Mouse (Mus musculus): ENCODE results near the gene Mob3a.
"Not testable (repeated sequence)": the region's sequence is repeated elsewhere in the genome, so short reads cannot be mapped to it uniquely, and the experiment has no call there.

Gene Mob3a

DNA sequence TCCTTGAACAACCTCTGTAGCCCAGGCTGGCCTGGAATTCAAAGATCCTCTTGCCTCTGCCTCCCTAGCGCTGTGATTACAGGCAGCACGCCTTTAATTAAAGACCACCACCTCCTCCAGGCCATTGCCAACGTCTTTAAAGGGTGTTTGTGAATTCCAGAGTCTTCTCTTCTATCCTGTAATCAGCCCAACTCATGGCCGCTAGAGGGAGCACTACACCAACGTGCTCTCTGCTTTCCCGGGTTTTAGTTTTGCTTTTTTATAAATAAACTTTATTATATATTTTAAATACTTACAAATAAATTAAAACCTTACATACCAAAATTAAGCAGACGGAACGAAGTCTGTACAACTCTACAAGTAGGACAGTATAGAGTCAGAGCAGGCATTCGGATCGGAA is 42.6 kb downstream of the Mob3a start:
- DNase-seq: peak; percentile 80

DNA sequence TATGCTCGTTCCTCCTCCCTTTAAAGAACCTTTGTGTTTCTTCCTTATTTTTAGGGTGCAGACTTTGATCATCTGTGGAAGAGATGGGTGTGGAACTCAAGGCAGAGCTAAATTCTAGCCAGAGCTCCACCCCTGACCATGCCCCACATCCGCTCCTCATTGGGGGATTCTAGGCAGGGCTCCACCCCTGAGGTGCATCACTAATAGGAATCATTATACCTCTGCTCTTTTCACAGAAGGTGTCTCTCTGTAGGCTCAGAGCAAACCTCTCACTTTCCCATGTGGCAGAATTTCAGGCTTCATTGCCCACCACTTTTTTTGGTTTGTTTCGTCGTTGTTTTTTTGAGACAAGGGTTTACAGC is 43.0 kb downstream of the Mob3a start:
- no peak for DNase-seq

DNA sequence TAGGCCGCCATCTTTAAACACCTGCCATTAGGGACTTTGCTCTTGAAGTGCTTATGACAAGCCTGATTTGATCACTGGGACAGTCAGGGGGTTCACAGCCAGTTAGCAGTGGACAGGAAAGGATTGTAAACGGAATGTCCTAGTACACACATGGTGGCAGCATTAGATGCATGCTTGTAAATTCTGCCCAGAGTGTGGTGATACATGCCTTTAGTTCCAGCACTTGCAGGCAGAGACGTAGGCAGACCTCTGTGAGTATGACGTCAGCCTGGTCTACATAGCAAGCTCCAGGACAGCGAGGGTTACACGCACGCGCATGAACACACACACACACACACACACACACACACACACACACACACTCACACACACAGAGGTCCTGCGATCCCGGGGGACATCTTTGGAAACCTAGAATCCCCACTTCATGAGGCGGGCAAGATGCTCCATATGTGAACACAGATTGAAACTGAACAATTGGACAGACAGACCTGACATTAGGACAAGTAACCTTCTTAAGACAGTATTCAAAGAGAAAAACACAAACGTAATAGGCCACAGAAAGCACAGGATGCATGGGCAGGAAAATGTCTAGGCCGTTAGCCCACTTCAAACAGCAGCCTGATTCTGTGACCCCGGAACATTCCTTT is 43.5 kb downstream of the Mob3a start:
- no peak for DNase-seq

DNA sequence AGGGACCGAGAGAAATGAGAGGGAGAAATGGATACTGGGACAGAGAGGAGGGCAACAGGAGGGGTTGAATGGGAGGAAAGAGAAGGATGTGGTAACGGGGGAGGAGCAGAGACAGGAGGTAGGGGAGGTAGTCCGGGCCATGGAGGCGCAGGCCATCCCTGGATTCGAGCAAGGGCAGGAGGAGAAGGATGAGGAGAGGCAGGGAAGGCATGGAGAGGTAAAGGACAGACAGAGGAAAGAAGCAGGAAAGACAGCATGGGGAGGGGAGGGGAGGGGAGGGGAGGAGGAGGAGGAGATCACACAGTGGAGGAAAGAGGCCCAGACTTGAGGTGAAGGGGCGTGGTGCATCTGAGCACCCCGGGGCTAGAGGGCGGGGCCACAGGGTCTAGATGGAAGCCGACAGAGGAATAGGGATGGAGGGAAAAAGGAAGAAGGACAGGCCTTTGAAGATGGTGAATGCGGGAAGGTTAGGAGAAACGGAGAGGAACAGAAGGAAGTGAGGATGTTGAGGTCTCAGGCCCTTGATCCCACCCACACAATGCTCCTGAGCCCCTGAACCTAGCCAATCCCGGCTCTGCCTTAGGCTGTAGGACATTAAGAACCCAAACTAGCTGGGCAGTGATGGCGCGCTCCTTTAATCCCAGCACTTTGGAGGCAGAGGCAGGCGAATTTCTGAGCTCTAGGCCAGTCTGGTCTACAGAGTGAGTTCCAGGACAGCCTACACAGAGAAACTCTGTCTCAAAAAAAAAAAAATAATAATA is 44.7 kb downstream of the Mob3a start, which contains the start of gene Btbd2:
Gene Btbd2, minus strand, starts transcription at position 209 of the 761 bp plus-strand sequence.
- DNase-seq: no peak

DNA sequence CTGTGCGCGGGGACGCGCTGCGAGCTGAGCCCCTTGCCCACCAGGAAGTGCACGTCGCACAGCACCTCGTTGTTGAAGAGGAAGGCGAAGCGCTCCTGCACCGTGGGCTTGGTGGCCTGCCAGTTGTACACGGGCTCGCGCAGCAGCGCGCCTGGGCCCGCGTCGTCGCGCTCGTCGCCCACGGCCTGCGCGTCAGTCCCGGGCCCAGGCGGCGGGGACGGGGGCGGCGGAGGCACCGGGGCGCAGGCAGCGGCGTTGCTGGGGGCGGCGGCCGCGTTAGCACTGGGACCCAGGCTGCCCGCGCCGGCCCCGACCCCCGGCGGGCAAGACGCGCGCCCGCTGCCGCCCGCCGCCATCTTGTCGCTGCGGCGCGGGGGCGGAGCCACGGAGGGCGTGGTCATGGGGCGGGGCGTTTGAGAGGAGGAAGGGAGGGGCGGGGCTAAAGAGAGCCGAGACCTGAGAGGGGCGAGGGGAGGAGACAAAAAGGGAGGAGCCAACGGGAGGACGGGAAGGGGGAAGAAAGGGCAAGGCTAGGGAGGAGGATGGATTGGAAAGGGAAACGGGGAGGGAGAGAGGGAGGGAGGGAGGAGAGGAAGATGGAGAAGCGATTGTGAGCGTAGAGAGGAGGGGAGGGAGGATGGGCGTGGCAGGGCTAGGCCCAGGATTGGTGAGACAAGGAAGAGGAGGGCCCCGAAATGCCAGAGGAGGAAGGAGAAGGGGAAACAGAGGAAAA is 45.5 kb downstream of the Mob3a start:
- DNase-seq: peak; percentile 99

DNA sequence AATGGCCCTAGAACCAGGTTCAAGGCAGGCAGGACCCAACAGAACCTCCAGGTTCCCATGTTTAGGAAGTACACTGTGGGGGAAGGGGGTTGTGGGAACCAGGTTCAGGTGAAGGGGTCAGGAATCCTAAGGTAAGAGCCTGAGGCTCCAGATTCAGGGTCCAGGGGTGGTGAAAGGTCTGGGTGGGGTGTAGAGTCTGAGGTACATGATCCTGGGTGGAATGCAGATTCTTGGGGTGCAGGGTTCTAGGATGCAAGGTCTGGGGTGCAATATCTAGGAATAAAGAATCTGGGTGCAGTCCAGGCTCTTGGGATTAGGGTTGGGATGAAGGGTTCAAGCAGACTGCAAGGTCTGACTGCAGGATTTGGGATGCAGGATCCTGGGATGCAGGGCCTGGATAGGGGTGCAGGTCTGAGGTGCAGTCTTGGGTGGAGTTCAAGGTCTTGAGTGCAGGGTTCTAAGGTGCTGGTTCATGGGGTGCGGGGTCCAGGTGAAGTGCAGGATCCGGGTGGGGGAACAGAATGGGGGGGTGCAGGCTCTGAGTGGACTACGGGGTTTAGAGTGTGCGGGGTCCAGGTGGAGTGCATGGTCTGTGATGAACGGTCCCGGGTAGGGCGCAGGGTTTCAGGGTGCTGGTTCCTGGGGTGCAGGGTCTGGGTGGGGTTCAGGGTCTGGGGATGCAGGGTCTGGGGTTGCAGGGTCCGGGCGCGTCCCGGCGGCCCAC is 46.2 kb downstream of the Mob3a start:
- DNase-seq: no peak

DNA sequence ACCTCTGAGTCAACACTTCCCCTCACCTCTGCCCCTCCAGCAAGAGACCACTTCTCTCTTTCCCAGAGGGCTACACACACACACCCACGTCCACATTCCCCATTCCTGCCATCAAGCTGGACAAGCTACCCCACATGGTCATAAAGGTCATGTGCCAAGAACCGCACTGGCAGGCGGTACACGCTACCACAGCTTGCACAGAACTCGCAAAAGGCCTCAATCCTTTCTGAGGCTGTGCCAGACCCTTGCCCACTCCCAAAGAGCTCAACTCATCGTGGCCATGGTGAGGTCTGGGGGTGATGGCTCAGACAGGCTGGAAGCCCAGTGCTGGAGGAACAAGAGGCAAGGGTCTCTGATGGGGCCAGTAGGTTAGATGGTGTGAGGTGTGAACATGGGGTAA is 46.9 kb downstream of the Mob3a start:
- DNase-seq: no peak

DNA sequence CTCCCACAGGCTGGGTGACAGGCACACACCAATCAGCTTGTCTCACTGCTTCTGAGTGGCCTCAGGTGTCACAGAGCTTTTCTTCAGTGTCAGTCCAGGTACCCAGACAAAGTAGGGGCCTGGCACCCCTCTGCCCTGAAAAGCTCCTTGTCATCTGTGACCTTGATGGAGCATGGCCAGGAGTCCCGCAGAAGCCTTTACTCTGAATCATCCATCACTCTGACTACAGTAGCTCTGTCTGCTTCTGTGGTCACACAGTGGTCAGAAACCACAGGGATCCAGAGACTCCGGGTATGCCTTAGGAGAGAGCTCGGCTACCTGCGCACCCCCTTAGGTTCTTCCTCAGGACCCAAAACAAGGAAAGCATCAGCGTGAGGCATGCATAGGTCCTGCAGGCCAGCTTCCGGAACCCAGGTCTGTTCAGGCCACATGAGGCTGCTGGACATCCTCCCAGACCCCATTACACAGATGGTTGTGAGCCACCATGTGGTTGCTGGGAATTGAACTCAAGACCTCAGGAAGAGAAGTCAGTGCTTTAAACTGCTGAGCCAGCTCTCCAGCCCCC is 48.5 kb downstream of the Mob3a start:
- no peak for DNase-seq

DNA sequence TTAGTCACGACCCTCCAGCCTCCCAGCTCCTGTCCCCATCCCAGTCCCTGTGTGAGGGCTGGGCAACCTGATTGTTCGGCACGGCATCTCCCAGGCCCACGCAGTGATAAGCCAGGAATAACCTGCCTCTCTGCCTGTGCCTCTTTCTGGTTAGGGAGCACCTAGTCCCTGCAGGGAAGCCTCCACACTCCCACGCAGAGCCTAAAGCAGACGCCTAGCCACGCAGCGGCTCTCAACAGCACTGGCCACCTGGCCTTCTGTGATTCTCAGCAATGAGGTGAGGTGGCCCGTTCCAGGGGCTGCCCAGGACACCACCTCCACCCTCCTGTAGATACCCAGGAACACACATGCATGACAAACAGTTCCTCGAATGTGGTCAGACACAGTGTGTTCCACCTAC is 51.4 kb downstream of the Mob3a start:
- DNase-seq: no peak

DNA sequence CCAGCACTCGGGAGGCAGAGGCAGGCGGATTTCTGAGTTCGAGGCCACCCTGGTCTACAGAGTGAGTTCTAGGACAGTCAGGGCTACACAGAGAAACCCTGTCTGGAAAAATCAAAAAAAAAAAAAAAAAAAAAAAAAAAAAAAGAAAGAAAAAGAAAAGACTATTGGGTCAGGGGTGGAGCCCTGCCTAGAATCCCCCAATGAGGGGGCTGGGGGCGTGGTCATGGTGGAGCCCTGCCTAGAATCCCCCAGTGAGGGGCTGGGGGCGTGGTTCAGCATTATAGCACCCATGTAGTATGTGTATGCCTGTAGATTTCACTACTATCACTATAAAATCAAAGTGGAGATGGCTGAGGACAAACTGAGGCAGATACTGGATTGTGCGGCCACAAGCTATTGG is 51.9 kb downstream of the Mob3a start:
- DNase-seq: not testable (repeated sequence)

DNA sequence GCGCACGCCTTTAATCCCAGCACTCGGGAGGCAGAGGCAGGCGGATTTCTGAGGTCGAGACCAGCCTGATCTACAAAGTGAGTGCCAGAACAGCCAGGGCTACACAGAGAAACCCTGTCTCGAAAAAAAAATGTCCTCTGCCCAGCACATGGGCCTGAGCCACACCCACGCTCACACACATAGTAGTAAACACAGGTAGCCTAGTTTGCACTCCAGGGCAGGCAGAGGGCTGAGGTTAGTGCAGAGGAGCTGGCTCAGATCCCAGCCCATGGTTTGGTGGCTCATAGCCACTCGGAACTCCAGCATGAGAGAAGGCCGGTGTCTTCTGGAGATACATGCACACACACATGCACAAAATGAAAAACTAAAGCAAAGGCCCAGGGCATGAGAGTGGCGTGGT is 54.8 kb downstream of the Mob3a start:
- DNase-seq: no peak

DNA sequence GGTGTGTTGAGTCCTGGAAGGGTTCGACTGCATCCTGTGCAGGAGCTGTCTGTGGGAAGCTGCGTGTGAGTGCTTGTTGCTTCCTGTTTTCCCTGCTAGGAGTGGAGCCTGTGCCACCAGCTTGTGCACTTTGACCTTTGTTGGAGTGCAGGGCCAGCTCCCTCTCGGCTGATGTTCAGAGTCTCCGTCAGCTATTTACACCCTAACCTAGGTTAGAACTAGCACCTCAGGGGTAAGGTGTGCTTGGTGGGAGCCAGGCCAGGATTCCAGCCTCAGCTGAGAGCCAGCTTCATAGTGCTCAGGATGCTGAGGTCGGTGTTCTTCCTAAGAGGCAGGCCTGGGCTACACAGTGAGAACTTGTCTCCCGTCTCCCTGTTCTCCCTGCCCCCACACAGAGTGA is 66.4 kb downstream of the Mob3a start:
- DNase-seq: no peak

Measured in retina, postnatal 1 day (tissue).